Mouse (Mus musculus) ES-E14 (cell line): ENCODE results near the gene Acot7.

Experiments used
- HCFC1 ChIP-seq: IDR thresholded peaks from 2 replicates; pipeline ENCODE4 v1.6.1; 2012; ENCODE audit warnings: low read length, inconsistent platforms, borderline replicate concordance; ENCODE audit not compliant: insufficient read depth
- MAFK ChIP-seq: IDR thresholded peaks from 2 replicates; pipeline ENCODE4 v1.6.1; 2014; ENCODE audit warnings: mild to moderate bottlenecking, low read depth, low read length, inconsistent platforms; ENCODE audit not compliant: insufficient read depth
- ZNF384 ChIP-seq: IDR thresholded peaks from 2 replicates; pipeline ENCODE4 v1.6.1; 2012; ENCODE audit warnings: low read depth, low read length, inconsistent platforms

- TF ChIP-seq MAFK = no peak
- TF ChIP-seq HCFC1 = no peak
- no peak for TF ChIP-seq ZNF384
These were observed 89.9 kb downstream of the Acot7 start for GRCm38 (mm10) chr4:152267748-152268369.
